Mouse (Mus musculus) heart, postnatal 10 days (tissue): ENCODE data around the gene Gm21060. TPM values are rescaled to one million over a fixed set of nuclear protein-coding genes. Genes with fewer than 3 reads are reported as not detected.
"Not testable (repeated sequence)": the region's sequence is repeated elsewhere in the genome, so short reads cannot be mapped to it uniquely, and the experiment has no call there.

ENCODE experiments used
- DNase-seq, 2 experiments: peaks; one replicate each; pipeline ENCODE4 v3.0.0; 2021
- intact Hi-C: fragments of 180-260 bp; cut with DNase I; formaldehyde crosslinking; loops from one replicate; pipeline ENCODE4 v1.15.1; 2025
- total RNA-seq, 2 experiments: library from RNA; stranded (reverse); gene quantifications; 2 replicates each; pipeline ENCODE4 v1.2.3; 2021

The Gm21060 gene
- not detected for total RNA-seq

- no peak for DNase-seq
- intact Hi-C loops: no loop called here
Observed at GRCm38 (mm10) chr19:61296969-61297368, at the start of gene Gm21060. Gene Gm21060, minus strand, starts transcription at chr19:61297069.

GRCm38 (mm10) chr19:61320844-61321243, 24.0 kb upstream of the Gm21060 start:
- DNase-seq, intact Hi-C loops: not testable (repeated sequence)

- intact Hi-C loops, DNase-seq: not testable (repeated sequence)
Observed at GRCm38 (mm10) chr19:61313185-61313584, 16.3 kb upstream of the Gm21060 start.

GRCm38 (mm10) chr19:61312400-61312799, 15.5 kb upstream of the Gm21060 start:
- not testable (repeated sequence) for DNase-seq

GRCm38 (mm10) chr19:61308083-61308482, 11.2 kb upstream of the Gm21060 start:
- intact Hi-C loops: not testable (repeated sequence)

More at GRCm38 (mm10) chr19:61312400-61312799, 15.5 kb upstream of the Gm21060 start:
- intact Hi-C loops: not testable (repeated sequence)

GRCm38 (mm10) chr19:61285033-61285432, 11.8 kb downstream of the Gm21060 start:
- intact Hi-C loops, DNase-seq: not testable (repeated sequence)

More at GRCm38 (mm10) chr19:61308083-61308482, 11.2 kb upstream of the Gm21060 start:
- DNase-seq: peak in 1 of 2 experiments; percentile 1

- DNase-seq: no peak
- intact Hi-C loops: no loop called here
Observed at GRCm38 (mm10) chr19:61283581-61283980, 13.3 kb downstream of the Gm21060 start.

- intact Hi-C loops: no loop called here
- DNase-seq: no peak
Observed at GRCm38 (mm10) chr19:61275446-61275845, 21.4 kb downstream of the Gm21060 start.

GRCm38 (mm10) chr19:61269141-61269540, 27.7 kb downstream of the Gm21060 start:
- DNase-seq, intact Hi-C loops: not testable (repeated sequence)

- intact Hi-C loops: no loop called here
- DNase-seq: no peak
Observed at GRCm38 (mm10) chr19:61267141-61267540, 29.7 kb downstream of the Gm21060 start.

GRCm38 (mm10) chr19:61266651-61267050, 30.2 kb downstream of the Gm21060 start:
- intact Hi-C loops: loop anchor here (1.0 kb wide), 1 partner anchor 67 kb away; no protein-coding TSS in a partner anchor
- DNase-seq: peak; percentile 31 to 42

- peak; percentile 27 to 43 for DNase-seq
- intact Hi-C loops: loop anchor here (1.0 kb wide), 1 partner anchor 67 kb away; no protein-coding TSS in a partner anchor
Observed at GRCm38 (mm10) chr19:61266246-61266615, 30.6 kb downstream of the Gm21060 start.

GRCm38 (mm10) chr19:61265349-61266245, 31.3 kb downstream of the Gm21060 start:
- intact Hi-C loops: loop anchor here (1.0 kb wide), 1 partner anchor 66 kb away; no protein-coding TSS in a partner anchor
- DNase-seq: peak; percentile 68 to 77

- intact Hi-C loops: no loop called here
- no peak for DNase-seq
Observed at GRCm38 (mm10) chr19:61264933-61265332, 31.9 kb downstream of the Gm21060 start.

- intact Hi-C loops: no loop called here
Observed at GRCm38 (mm10) chr19:61264227-61264626, 32.6 kb downstream of the Gm21060 start.

GRCm38 (mm10) chr19:61261241-61261640, 35.6 kb downstream of the Gm21060 start:
- no peak for DNase-seq
- intact Hi-C loops: no loop called here

More at GRCm38 (mm10) chr19:61264227-61264626, 32.6 kb downstream of the Gm21060 start:
- DNase-seq: no peak

GRCm38 (mm10) chr19:61257733-61258132, 39.1 kb downstream of the Gm21060 start:
- intact Hi-C loops: no loop called here

GRCm38 (mm10) chr19:61256166-61256887, 40.5 kb downstream of the Gm21060 start:
- DNase-seq: no peak
- intact Hi-C loops: no loop called here

More at GRCm38 (mm10) chr19:61257733-61258132, 39.1 kb downstream of the Gm21060 start:
- no peak for DNase-seq

GRCm38 (mm10) chr19:61247334-61247733, 49.5 kb downstream of the Gm21060 start:
- intact Hi-C loops, DNase-seq: not testable (repeated sequence)
